Mouse (Mus musculus) heart, postnatal 25 days (tissue): Measurements from ENCODE around the gene Pou2f1. TPM values are rescaled to one million over a fixed set of nuclear protein-coding genes. Genes with fewer than 3 reads are reported as not detected.

Experiments used
- DNase-seq: peaks from one replicate; pipeline ENCODE4 v3.0.0; 2022; ENCODE audit warnings: low spot score
- intact Hi-C: fragments of 180-260 bp; cut with DNase I; formaldehyde crosslinking; loops from one replicate; pipeline ENCODE4 v1.15.1; 2025
- total RNA-seq, 2 experiments: library from RNA; stranded (reverse); gene quantifications; 2 replicates each; pipeline ENCODE4 v1.2.3; 2021

The Pou2f1 gene
- total RNA-seq, 2 experiments from 2014 or later, result 11.8 to 13.0 TPM

DNA sequence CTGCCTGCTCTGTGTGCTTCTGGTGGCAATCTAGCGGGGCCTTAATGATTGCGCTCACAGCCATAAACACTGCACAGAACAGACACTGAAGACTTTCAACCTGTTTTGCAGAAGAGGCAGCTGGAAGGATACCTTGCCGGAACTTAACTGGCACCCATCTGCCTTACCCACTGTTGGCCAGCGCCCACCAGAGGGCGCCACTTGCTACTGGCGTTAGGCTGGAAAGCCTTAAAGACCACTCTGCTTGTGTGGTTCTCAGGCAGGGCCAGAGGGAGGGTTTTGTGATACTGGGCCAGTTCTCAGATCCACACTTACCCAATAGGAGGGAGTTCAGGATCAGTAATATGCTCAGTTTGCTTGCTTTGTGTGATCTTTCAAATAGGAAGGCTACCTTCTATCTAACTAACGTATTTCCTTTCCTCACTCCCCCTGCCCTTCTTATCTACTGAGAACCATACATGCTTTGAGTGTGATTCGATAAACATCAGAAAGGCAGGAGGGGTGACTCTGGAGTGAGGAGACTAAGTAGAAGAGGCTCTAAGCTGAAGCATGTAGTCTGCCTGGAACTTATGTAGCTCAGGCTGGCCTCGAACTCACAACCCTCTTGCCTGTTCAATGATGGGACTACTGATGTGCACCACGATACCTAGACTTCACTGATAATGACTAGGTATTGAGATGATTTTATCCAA lies 148.6 kb downstream of the Pou2f1 start:
- no peak for DNase-seq
- intact Hi-C loops, result loop anchor here (2.0 to 5.0 kb wide), 3 partner anchors 73 to 298 kb away; no protein-coding TSS in a partner anchor

DNA sequence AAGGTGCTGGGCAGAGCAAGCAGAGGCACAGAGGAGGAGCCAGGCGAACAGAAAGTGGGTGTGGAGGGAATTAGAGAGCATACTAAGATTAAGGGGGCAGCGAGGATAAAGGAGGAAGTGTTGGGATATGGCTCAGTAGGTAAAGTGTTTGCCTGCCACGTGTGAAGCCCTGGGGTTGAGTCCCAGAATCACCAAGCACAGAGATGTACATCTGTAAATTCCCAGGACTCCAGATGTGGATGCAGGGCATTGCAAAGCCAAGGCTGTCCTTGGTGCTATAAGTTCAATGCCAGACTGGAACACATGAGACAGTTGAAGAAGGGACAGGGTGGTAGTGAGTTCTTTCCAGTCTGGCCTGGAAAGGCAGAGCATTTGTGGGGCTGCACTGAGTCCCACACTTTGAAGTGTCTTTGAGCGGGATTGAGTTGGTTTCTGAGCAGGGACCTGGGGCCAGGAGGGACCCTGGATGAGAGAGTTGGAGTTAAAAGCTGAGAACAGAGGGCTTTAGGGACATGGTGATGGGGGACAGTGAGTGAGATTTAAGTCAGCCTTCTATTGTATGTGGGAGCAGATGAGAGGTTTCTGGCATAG lies 149.3 kb downstream of the Pou2f1 start:
- intact Hi-C loops, result loop anchor here (2.0 to 5.0 kb wide), 2 partner anchors 72 to 299 kb away; no protein-coding TSS in a partner anchor
- no peak for DNase-seq

DNA sequence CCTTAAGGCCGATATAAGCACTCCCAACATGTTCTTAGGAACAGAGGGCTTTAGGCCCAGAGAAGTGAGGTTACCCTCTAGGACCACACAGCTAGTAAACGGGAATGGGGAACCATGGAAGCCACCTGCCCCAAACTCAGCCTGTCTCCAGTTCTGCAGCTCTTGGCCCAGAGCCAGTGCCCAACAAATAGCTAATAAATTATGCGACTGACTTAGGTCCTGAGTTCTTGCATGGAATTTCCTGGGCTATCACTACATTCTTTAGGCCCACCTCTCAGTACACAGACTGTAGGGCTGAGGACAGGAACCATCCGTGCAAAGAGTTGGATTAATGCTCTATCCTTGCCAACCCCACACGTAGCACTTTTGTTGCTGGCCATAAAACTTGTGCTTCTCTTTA lies 150.3 kb downstream of the Pou2f1 start:
- DNase-seq, result no peak
- intact Hi-C loops, result loop anchor here (2.0 to 5.0 kb wide), 2 partner anchors 71 to 300 kb away; no protein-coding TSS in a partner anchor

DNA sequence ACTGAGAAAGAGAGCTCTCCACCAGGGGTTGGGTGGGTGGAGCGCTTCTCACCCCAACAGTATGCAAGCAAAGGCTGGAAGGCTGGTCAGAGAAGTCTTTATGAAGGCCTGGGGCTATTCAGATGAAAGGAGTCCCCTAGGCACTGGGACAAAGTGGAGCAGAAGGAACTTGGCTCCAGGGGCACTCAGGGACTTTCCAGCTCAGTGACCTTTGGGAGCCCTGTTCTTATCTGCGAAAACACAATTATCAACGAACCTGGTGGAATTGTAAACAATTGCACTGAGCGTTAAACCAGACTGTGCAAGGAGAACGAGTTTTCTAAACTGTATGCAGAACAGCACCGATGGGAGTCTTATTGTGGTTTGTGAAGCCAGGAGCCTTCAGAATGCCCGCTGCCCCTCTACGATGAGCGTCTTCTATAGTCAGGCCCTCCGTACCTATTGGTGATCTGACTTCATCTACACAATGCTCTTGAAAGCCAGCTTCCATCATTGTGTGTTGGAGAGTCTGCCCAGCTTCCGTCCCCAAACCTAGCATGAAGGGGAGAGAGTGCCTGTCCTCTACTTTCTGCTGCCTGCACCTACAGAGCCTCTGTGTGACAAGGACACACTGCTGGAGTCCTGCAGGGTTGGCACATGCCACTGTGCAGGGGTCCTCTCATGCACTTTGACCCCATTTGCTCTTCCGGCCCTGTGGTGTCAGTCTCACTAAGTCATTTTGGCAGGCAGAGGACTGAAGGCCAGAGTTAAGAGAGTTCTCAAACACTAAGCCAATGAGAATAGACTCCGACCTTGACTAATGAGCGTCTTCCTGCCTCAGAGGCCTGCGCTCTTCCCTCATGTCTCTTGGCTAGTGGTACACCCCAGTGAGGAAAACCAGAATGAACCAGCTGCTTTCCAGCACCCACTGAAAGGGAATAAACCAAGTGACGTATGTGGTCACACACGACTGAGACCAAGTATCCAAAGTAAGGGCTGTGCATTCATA lies 152.7 kb downstream of the Pou2f1 start:
- intact Hi-C loops, result loop anchor here (5.0 kb wide), 1 partner anchor 303 kb away; no protein-coding TSS in a partner anchor
- DNase-seq, result no peak

DNA sequence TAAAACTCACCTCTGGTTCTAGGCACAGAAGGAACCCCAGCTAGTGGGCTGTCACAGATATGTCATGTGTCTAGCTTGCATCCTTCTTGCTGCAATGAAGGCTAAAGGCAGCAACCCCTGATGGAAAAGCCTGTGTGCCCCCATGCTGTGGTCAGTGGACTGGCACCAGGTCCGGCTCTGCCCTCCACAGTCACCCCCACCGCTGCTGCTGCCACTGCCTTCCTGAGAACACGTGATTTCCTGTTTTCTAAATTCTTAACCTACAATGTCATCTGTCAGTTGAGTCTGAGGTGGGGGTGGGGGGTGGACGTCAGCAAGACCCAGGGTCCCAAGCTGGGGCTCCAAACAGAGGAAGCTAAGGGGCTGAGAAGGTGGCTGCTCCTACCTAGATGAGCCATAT lies 153.6 kb downstream of the Pou2f1 start:
- DNase-seq, result no peak
- intact Hi-C loops, result no loop called here

DNA sequence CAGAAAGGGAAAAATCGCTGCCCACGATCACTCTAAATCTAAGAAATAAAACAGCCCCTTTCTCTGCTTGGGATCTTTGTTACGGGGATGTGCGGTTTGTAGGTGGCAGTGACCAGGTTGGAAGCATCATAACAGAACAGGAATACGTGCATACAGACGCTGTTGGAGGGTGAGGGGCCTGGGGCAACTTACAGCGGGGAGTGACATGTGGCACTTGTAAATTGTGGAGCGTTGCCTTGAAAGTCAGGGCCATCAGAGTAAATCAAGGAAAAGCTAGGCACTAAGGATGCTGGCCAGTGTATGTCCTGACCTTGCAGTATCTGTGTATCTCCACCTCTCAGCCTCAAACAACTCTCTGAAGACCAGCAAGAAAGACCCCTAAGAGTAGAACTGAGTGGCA lies 154.1 kb downstream of the Pou2f1 start:
- no peak for DNase-seq
- intact Hi-C loops, result no loop called here

DNA sequence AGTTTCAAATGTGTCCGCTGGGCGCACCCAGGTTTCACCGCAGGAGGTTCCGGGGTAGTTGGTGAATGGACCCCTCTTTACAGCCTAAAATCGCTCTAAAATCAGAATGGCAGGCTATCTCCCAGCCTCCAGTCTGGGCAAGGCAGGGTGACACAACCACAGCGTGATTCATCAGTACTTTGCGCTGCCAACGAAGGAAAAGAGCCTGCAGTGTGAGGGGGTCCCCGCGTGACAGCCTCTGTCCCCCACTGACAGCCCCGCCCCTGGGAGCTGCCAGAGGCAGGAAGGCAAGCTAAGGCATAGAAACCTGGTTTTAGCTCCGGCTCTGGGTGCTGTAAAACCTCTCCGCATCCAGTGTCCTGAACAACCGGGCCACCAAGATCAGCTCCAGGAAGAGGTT lies 157.1 kb downstream of the Pou2f1 start:
- intact Hi-C loops, result no loop called here
- no peak for DNase-seq

DNA sequence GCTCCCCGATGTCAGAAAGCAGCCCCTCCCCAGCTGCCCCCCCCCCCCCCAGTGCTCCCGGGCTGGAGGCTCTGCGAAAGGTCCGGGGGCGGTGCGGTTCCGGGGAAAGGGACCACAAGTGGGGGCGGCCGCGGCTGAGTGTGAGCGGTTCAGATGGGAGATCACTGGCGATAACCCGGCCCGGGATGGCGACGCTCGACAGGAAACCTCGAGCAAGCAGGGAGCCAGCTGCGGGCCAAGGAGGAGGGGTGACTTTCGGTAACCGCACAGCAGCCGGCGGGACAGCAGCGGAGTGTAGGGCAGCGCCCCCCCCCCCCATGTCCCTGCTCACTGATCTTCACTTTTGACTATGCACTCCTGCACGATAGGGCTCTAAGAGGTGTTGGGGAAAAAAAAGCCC lies 157.5 kb downstream of the Pou2f1 start:
- intact Hi-C loops, result no loop called here
- no peak for DNase-seq

DNA sequence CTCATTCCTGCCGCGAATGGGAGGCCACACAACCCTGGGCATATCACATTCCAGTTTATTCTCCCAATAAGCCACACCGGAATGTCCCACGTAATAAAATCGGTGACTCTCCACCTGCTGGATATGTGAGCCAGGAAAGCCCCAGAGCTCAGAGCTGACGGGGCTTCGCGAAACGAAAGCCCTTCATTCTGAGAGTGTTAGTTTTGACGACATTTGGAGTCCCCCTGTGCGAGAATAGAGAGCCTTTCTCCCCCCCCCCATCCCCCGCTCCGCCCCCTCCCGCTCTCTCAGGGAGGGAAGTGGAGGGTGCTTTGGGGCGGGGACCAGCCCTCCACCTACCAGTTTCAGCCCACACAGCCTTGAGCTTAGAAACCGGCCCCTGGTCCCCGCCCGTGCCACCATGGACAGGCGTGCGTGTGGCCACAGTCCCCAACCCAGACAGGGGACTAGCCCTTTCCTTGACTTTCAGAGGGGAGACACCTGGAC lies 158.0 kb downstream of the Pou2f1 start:
- no peak for DNase-seq
- intact Hi-C loops, result no loop called here

DNA sequence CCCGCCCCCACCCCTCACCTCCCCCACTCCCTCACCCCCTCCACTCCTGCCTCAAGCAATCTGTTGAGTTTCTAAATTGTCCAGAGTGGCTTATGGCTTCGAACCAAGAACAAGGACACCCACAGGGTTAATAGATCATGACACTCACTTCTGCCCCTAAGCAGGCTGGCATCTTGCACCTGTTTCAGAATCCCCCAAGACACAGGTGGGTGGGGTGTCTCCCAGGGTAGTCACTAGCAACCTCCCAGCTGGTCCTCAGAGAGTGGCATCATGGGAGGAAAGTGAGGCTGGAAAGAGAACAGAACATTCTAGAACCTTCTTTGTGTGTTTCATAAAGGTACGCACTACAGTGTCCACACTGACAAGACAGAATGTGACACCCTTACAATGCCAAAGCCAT lies 158.9 kb downstream of the Pou2f1 start:
- no peak for DNase-seq
- intact Hi-C loops, result no loop called here

DNA sequence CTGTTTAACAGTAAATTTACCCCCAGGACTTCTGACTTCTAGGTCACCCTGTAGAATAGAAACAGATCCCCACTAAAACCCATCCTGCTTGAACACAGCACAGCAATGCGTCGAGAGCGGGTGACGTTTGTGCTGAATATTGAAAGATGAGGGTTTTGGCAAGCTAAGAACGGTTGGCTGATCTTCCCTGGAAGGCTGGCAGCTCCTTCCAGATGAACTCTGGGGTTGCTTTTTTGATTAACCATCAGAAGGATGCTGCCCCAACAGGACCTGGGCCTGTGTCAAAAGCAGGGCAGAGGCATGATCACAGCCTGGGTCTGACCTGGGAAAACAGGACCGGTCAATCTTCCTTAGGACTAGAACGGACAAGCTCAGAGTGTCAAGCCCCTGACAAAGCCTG lies 160.3 kb downstream of the Pou2f1 start:
- intact Hi-C loops, result no loop called here
- DNase-seq, result no peak

DNA sequence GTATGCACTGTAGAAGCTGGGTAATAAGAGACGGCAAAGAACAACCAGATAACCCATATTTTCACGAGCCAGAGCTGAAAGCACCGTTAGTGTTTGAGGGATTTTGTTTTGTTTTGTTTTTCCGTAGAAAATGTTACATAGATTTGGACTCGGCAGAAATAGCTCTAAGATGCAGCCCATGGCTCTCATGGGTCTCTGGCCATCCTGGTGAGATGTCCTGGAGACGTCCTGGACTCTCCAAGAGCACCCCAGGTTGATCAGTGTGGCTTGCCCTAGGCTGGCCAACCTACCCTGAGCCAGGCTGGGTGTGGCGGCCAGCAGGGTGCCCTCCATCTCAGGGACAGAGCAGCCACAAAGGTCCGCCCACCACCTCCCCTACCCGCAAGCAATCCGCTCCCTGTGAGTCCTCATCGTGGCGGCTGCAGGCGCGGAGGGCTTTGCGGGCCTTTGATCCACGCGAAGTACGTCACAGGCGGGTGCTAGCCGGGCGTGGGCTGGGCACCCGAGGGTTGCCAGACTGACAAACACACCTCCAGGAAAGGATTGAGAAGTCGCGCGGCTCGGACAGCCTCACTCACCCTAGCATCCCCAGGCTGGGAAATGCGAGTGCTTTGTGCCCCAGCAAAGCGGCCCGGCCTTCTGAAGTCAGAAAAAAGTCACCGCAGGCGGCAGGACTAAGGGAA lies 161.8 kb downstream of the Pou2f1 start:
- no peak for DNase-seq
- intact Hi-C loops, result no loop called here

DNA sequence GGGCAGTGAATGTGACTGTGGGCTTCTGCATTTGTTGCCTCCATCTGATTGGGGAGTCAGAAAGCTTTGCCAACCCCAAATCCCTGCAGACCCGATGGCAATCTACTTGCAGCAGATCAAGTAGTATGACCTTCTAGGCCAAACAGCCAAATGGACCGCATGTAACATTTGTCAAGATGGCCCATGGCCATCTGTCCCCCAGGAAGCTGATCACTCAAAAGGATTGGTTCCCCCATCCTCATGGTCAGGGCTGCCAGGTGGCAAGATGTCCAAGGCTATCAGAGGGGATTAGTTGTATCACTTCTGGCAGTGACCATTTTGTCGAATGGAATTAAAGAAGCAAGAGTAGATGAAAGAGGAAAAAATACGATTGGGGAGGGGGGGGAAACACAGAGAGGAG lies 163.3 kb downstream of the Pou2f1 start:
- intact Hi-C loops, result no loop called here

DNA sequence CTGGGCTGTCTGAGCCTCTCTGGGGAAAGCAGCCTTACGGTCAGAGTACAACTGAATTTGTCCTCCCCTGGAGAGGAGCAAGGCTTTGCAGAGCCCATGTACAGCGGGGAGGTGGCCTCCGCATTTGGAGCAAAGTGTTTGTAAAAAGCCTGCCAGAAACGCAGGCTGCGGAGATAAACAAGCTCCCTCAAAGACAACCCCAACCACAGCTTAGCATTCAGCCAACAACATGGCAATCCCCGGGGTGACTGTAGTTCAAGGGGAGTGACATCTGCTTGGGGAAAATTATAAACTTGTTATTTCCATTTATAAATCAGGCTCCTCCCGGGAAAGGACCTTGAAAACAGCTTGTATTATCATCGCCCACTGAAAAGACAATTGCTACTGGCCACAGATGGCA lies 164.9 kb downstream of the Pou2f1 start:
- DNase-seq, result no peak

More for the DNA sequence above, 163.3 kb downstream of the Pou2f1 start:
- DNase-seq, result no peak

DNA sequence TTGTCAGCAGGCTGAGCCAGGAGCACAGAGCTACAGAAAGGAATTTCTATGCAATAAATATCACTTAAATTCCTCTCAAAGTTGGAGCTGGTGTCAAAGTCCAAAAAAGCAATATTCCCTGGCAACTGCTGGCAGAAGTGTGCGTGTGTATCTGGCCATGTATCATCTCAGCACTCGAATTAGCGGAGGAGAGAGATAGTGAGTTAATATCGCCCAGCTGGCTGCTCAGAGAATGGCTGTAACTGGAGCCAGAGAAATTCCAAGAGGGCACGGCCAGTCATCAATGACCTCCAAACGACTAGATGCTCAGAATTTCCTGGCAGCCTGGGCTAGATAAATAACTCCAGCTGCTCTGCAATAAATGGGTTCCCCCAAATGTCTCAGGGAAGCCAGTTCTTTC lies 166.0 kb downstream of the Pou2f1 start:
- intact Hi-C loops, result no loop called here
- DNase-seq, result no peak

More for the DNA sequence above, 164.9 kb downstream of the Pou2f1 start:
- intact Hi-C loops, result no loop called here

DNA sequence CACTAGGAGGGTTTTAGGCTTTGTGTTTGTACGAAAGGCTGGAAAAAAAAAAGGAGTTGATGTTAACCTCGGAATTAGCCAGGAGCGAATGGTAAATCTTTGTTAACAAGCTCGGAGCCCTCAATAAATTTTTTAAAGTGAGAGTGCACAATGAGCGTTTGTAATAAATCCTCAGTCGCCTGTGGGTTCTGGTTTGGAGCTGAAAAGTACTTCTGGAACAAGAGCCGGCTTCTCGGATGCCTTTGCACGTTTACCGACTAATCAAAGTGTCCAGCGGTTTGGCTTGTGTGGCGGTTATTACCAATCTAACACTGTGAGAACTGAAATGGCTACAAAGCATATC lies 167.9 kb downstream of the Pou2f1 start:
- no peak for DNase-seq
- intact Hi-C loops, result no loop called here

DNA sequence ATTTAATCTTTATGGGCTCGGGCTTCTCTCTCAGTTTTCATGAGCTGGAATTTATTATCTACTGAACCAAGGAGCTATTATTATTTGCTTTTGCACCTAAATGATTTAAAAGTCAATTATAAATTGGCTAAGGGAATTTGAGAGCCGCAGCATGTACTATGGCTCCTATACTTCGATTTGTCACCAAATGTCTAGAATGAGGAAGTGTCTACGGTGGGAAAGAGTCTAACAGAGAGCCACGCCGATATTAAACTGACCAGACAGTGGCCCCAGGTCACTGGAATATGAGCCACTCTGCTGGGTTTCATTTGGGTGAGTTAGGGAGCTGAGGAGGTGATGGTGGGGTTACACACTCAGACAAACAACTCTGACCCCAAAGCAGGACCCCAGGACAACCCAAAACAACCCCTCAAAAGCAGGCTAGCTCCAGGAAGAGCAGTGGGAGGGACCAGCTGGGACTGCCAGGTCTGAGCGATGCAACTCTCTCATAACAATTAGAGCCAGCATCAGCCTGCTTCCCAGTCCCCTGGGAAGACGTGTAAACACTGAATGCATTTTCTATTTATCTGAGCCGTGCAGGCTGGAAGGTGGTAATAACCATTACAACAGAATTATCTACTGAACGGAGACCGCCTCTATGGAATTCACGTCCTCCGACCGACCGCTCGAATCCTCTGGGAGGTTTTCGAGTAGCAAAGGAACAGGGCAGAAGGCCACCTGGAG lies 168.4 kb downstream of the Pou2f1 start:
- intact Hi-C loops, result no loop called here
- no peak for DNase-seq

DNA sequence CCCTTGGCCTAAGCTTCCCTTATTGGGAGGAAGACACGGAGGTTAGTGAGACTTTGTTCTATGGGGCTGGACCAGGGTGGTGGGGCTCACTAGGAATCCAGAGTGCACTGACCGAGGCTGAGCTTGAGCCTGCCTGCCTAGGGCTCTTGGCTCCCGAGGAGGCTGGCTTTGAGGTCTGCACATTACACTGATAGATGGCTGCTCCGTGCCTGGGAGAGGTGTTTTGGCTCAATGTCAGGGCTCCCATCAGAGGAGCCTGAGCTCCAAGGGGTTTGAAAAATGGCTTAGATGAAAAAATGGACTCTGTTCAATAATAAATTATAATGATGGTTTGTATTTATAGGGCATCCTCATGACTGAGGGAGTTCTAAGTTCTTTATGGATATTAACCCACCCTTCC lies 169.2 kb downstream of the Pou2f1 start:
- intact Hi-C loops, result no loop called here
- no peak for DNase-seq

DNA sequence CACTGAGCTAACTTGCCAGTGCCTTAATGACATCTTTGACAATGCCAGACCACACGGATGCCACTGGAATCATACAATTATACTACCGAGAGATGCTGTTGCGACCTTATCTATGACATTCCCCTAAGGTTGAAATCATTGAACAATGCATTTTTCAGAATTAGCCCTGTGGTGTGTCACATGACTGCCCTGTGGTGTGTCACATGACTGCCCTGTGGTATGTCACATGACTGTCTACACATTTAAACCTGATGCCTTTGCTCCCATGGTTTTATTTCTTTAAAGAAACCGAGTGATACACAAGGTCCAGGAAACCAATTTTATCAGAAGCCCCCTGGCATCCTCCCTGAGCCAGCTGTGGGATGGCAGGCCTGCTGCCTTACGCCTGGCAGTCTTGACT lies 172.6 kb downstream of the Pou2f1 start:
- DNase-seq, result no peak
- intact Hi-C loops, result no loop called here
